Mouse (Mus musculus) erythroblast, embryonic 14.5 days (primary cell): ENCODE measurements around the gene Pknox2. TPM values are rescaled to one million over a fixed set of nuclear protein-coding genes. Genes with fewer than 3 reads are reported as not detected.

Source experiments
- H3K27me3 ChIP-seq: 2 replicates; pipeline ENCODE4 v1.6.1; 2012; ENCODE audit warnings: inconsistent platforms; ENCODE audit not compliant: control insufficient read depth
- H3K36me3 ChIP-seq: 2 replicates; pipeline ENCODE4 v1.6.1; 2012; ENCODE audit warnings: mild to moderate bottlenecking, inconsistent platforms; ENCODE audit not compliant: control insufficient read depth
- H3K4me1 ChIP-seq: 2 replicates; pipeline ENCODE4 v1.6.1; 2012; ENCODE audit warnings: inconsistent platforms; ENCODE audit not compliant: control insufficient read depth
- H3K4me3 ChIP-seq: replicated peaks from 2 replicates; pipeline ENCODE3; 2012; ENCODE audit warnings: moderate library complexity, mild to moderate bottlenecking, inconsistent platforms
- H3K9me3 ChIP-seq: 2 replicates; pipeline ENCODE4 v1.6.1; 2012; ENCODE audit warnings: low read length, inconsistent platforms, mixed read lengths; ENCODE audit not compliant: control insufficient read depth
- GATA1 ChIP-seq: IDR thresholded peaks from 2 replicates; pipeline ENCODE4 v1.6.1; 2012; ENCODE audit warnings: low read length, inconsistent platforms, mixed read lengths
- TAL1 ChIP-seq: IDR thresholded peaks from 3 replicates; pipeline ENCODE4 v1.6.1; 2012; ENCODE audit warnings: low read length, inconsistent platforms, mixed read lengths
- polyA plus RNA-seq: library from polyadenylated mRNA; stranded (reverse); fragments of >175 nt; gene quantifications from 2 replicates; pipeline ENCODE4 v1.2.3, GENCODE M21; 2012

Gene Pknox2
- polyA plus RNA-seq, 1 experiment: not detected

GRCm38 (mm10) chr9:37069391-37070312, 77.6 kb downstream of the Pknox2 start:
- H3K4me3 ChIP-seq: no peak overlapping the region
- H3K9me3 ChIP-seq: no peaks in the 10 kb centered on the region
- no peaks in the 10 kb centered on the region for H3K36me3 ChIP-seq
- no peaks in the 10 kb centered on the region for H3K4me1 ChIP-seq
- TF ChIP-seq GATA1: no peak
- TF ChIP-seq TAL1: no peak
- H3K27me3 ChIP-seq: no peaks in the 10 kb centered on the region

- no peak overlapping the region for H3K4me3 ChIP-seq
- H3K9me3 ChIP-seq: no peaks in the 10 kb centered on the region
- H3K36me3 ChIP-seq: no peaks in the 10 kb centered on the region
- H3K27me3 ChIP-seq: no peaks in the 10 kb centered on the region
- TF ChIP-seq GATA1 (no peak), TAL1 (no peak)
- H3K4me1 ChIP-seq: no peaks in the 10 kb centered on the region
Observed at GRCm38 (mm10) chr9:37067473-37067830, 79.8 kb downstream of the Pknox2 start.

- TF ChIP-seq TAL1: no peak
- TF ChIP-seq GATA1: no peak
- Histone ChIP-seq H3K27me3 (no peaks in the 10 kb centered on the region), H3K4me3 (no peak overlapping the region), H3K4me1 (no peaks in the 10 kb centered on the region), H3K9me3 (no peaks in the 10 kb centered on the region), H3K36me3 (no peaks in the 10 kb centered on the region)
Observed at GRCm38 (mm10) chr9:37066732-37067472, 80.3 kb downstream of the Pknox2 start.

- no peaks in the 10 kb centered on the region for H3K9me3 ChIP-seq
- no peaks in the 10 kb centered on the region for H3K4me1 ChIP-seq
- H3K27me3 ChIP-seq: no peaks in the 10 kb centered on the region
- no peak overlapping the region for H3K4me3 ChIP-seq
- no peaks in the 10 kb centered on the region for H3K36me3 ChIP-seq
- no peak for TF ChIP-seq TAL1
- no peak for TF ChIP-seq GATA1
Observed at GRCm38 (mm10) chr9:37061627-37062026, 85.6 kb downstream of the Pknox2 start.

GRCm38 (mm10) chr9:37054703-37055102, 92.5 kb downstream of the Pknox2 start:
- Histone ChIP-seq H3K36me3 (no peaks in the 10 kb centered on the region), H3K4me3 (no peak overlapping the region), H3K4me1 (no peaks in the 10 kb centered on the region), H3K27me3 (no peaks in the 10 kb centered on the region), H3K9me3 (no peaks in the 10 kb centered on the region)
- TF ChIP-seq TAL1 (no peak), GATA1 (no peak)

GRCm38 (mm10) chr9:37053601-37054512, 93.3 kb downstream of the Pknox2 start:
- TF ChIP-seq TAL1: no peak
- no peak for TF ChIP-seq GATA1
- Histone ChIP-seq H3K27me3 (no peaks in the 10 kb centered on the region), H3K4me1 (no peaks in the 10 kb centered on the region), H3K9me3 (no peaks in the 10 kb centered on the region), H3K36me3 (no peaks in the 10 kb centered on the region), H3K4me3 (no peak overlapping the region)

GRCm38 (mm10) chr9:37053041-37053440, 94.2 kb downstream of the Pknox2 start:
- no peak overlapping the region for H3K4me3 ChIP-seq
- no peak for TF ChIP-seq TAL1
- H3K36me3 ChIP-seq: no peaks in the 10 kb centered on the region
- H3K4me1 ChIP-seq: no peaks in the 10 kb centered on the region
- no peaks in the 10 kb centered on the region for H3K27me3 ChIP-seq
- H3K9me3 ChIP-seq: no peaks in the 10 kb centered on the region

GRCm38 (mm10) chr9:37051669-37052068, 95.5 kb downstream of the Pknox2 start:
- H3K4me1 ChIP-seq: no peaks in the 10 kb centered on the region
- H3K27me3 ChIP-seq: no peaks in the 10 kb centered on the region
- H3K9me3 ChIP-seq: no peaks in the 10 kb centered on the region
- no peaks in the 10 kb centered on the region for H3K36me3 ChIP-seq
- TF ChIP-seq TAL1 (no peak), GATA1 (no peak)
- no peak overlapping the region for H3K4me3 ChIP-seq
